Mouse (Mus musculus): Measurements from ENCODE around the gene Hes7.

The Hes7 gene

GRCm38 (mm10) chr11:69120221-69121000 is at the start of gene Hes7:
Hes7 (plus strand) TSS chr11:69120404.
- peak; percentile 68 for DNase-seq (ENCODE audit: low spot score)

GRCm38 (mm10) chr11:69070590-69071222 is 49.5 kb upstream of the Hes7 start, which contains the start of gene Tmem107:
Tmem107 (plus strand) TSS chr11:69070806.
- peak; percentile 98 for DNase-seq (ENCODE audit: low spot score)

GRCm38 (mm10) chr11:69071262-69071661 is 48.9 kb upstream of the Hes7 start:
- no peak for DNase-seq (ENCODE audit: low spot score)

- DNase-seq (ENCODE audit: low spot score) = no peak
These were observed 48.0 kb upstream of the Hes7 start for GRCm38 (mm10) chr11:69072234-69072633.

- no peak for DNase-seq (ENCODE audit: low spot score)
These were observed 47.5 kb upstream of the Hes7 start for GRCm38 (mm10) chr11:69072666-69073064.

GRCm38 (mm10) chr11:69073065-69073888 is 46.9 kb upstream of the Hes7 start:
- DNase-seq (ENCODE audit: low spot score) = peak; percentile 96

GRCm38 (mm10) chr11:69073951-69074775 is 46.0 kb upstream of the Hes7 start:
- DNase-seq (ENCODE audit: low spot score) = no peak

- DNase-seq (ENCODE audit: low spot score) = no peak
These were observed 45.5 kb upstream of the Hes7 start for GRCm38 (mm10) chr11:69074776-69075069.

GRCm38 (mm10) chr11:69075764-69076479 is 44.3 kb upstream of the Hes7 start:
- DNase-seq (ENCODE audit: low spot score) = peak; percentile 60

- no peak for DNase-seq (ENCODE audit: low spot score)
These were observed 43.6 kb upstream of the Hes7 start for GRCm38 (mm10) chr11:69076572-69076971.

GRCm38 (mm10) chr11:69077316-69077715 is 42.9 kb upstream of the Hes7 start:
- DNase-seq (ENCODE audit: low spot score) = no peak

GRCm38 (mm10) chr11:69078041-69078440 is 42.2 kb upstream of the Hes7 start:
- no peak for DNase-seq (ENCODE audit: low spot score)

GRCm38 (mm10) chr11:69078805-69079438 is 41.3 kb upstream of the Hes7 start:
- DNase-seq (ENCODE audit: low spot score) = peak; percentile 49

- no peak for DNase-seq (ENCODE audit: low spot score)
These were observed 39.9 kb upstream of the Hes7 start for GRCm38 (mm10) chr11:69080102-69080854.

- no peak for DNase-seq (ENCODE audit: low spot score)
These were observed 39.4 kb upstream of the Hes7 start for GRCm38 (mm10) chr11:69080855-69081222.

- DNase-seq (ENCODE audit: low spot score) = no peak
These were observed 38.6 kb upstream of the Hes7 start for GRCm38 (mm10) chr11:69081613-69082012.

- no peak for DNase-seq (ENCODE audit: low spot score)
These were observed 34.6 kb upstream of the Hes7 start for GRCm38 (mm10) chr11:69085608-69086007.

GRCm38 (mm10) chr11:69086390-69086789 is 33.8 kb upstream of the Hes7 start:
- no peak for DNase-seq (ENCODE audit: low spot score)

GRCm38 (mm10) chr11:69087082-69087481 is 33.1 kb upstream of the Hes7 start:
- no peak for DNase-seq (ENCODE audit: low spot score)

GRCm38 (mm10) chr11:69087597-69087996 is 32.6 kb upstream of the Hes7 start:
- no peak for DNase-seq (ENCODE audit: low spot score)

Data from embryo, embryonic 10 days (tissue).